Mouse (Mus musculus) ovary, postnatal 10 days (tissue): ENCODE results near the gene Zfp64.

ENCODE experiments used
- DNase-seq: peaks from one replicate; pipeline ENCODE4 v3.0.0; 2022; ENCODE audit warnings: low spot score

Zfp64 gene

GRCm38 (mm10) chr2:168846180-168846720 lies 109.1 kb downstream of the Zfp64 start:
- DNase-seq = no peak
